Mouse (Mus musculus) embryonic fibroblast, embryonic 13.5 days (primary cell): ENCODE data around the gene Stx6. TPM values are rescaled to one million over a fixed set of nuclear protein-coding genes. Genes with fewer than 3 reads are reported as not detected.

Experiments
- H3K27ac ChIP-seq: 2 replicates; pipeline ENCODE4 v1.5.1; 2012; ENCODE audit warnings: low read length, control low read depth, inconsistent platforms; ENCODE audit not compliant: insufficient read depth
- H3K4me1 ChIP-seq: 2 replicates; pipeline ENCODE4 v1.6.1; 2011; ENCODE audit warnings: low read length; ENCODE audit not compliant: control insufficient read depth, insufficient read depth
- H3K4me3 ChIP-seq: 2 replicates; pipeline ENCODE4 v1.5.1; 2011; ENCODE audit warnings: mild to moderate bottlenecking, control low read depth, low read length; ENCODE audit not compliant: insufficient read depth
- CTCF ChIP-seq: IDR thresholded peaks from 2 replicates; pipeline ENCODE4 v1.5.1; 2011; ENCODE audit warnings: mild to moderate bottlenecking, control low read depth, low read length, moderate library complexity, borderline replicate concordance; ENCODE audit not compliant: insufficient read depth
- POLR2A ChIP-seq: IDR thresholded peaks from 2 replicates; pipeline ENCODE4 v1.6.1; 2011; ENCODE audit warnings: low read depth, mild to moderate bottlenecking, control low read depth, low read length, moderate library complexity
- polyA plus RNA-seq: library from polyadenylated mRNA; stranded (reverse); fragments of >200 nt; gene quantifications from 2 replicates; pipeline ENCODE4 v1.2.4, GENCODE M21; 2011; ENCODE audit warnings: low read depth; ENCODE audit not compliant: missing spikeins, insufficient read length

Stx6 gene
- polyA plus RNA-seq, 1 experiment: 54.3 TPM

GRCm38 (mm10) chr1:155229464-155230411 lies 71.2 kb downstream of the Stx6 start:
- no peak overlapping the region for H3K4me3 ChIP-seq
- no peak for TF ChIP-seq POLR2A
- TF ChIP-seq CTCF: no peak
- H3K27ac ChIP-seq: no peak overlapping the region
- peaks cover 7% of the 10 kb centered on the region for H3K4me1 ChIP-seq

DNA sequence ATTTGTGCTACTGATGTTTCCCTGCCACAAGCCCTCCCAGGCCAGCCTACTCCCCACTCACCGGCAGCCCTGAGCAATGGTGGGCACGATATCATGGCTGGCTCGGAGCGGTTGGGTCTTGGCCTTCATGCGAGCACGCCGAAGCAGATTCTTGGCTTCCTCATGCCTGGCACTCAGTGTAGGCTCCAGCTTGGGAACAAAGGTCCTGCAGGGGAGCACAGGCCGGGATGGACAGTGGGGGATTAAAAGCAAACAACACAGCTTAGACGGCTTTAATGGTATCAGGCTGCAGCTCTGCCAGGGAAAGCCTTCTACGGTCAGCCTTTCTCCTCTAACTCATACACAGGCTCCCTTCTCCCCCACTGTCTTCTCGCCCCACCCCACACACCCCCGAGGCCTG lies 73.9 kb downstream of the Stx6 start:
- no peak for TF ChIP-seq CTCF
- TF ChIP-seq POLR2A: no peak
- no peak overlapping the region for H3K27ac ChIP-seq
- peaks cover 7% of the 10 kb centered on the region for H3K4me1 ChIP-seq
- H3K4me3 ChIP-seq: no peak overlapping the region

- Histone ChIP-seq H3K4me3 (no peak overlapping the region), H3K27ac (no peak overlapping the region), H3K4me1 (peaks cover 7% of the 10 kb centered on the region)
- TF ChIP-seq CTCF (no peak), POLR2A (no peak)
Observed at GRCm38 (mm10) chr1:155232786-155233185, 74.3 kb downstream of the Stx6 start.

GRCm38 (mm10) chr1:155233378-155233777 lies 74.9 kb downstream of the Stx6 start:
- H3K27ac ChIP-seq: 0 out of 2 replicates have a peak overlapping the region, but pooled peaks have one; percentile 5
- peaks cover 7% of the 10 kb centered on the region for H3K4me1 ChIP-seq
- H3K4me3 ChIP-seq: no peak overlapping the region
- TF ChIP-seq CTCF (no peak), POLR2A (no peak)

GRCm38 (mm10) chr1:155233931-155234607 lies 75.6 kb downstream of the Stx6 start:
- H3K27ac ChIP-seq: peak overlapping the region; percentile 5; the same call in 1 of the 2 replicates
- TF ChIP-seq CTCF: no peak
- TF ChIP-seq POLR2A: no peak
- peaks cover 7% of the 10 kb centered on the region for H3K4me1 ChIP-seq
- no peak overlapping the region for H3K4me3 ChIP-seq

GRCm38 (mm10) chr1:155235641-155236040 lies 77.1 kb downstream of the Stx6 start:
- peaks cover 7% of the 10 kb centered on the region for H3K4me1 ChIP-seq
- no peak overlapping the region for H3K4me3 ChIP-seq
- no peak overlapping the region for H3K27ac ChIP-seq
- TF ChIP-seq CTCF: no peak
- TF ChIP-seq POLR2A: no peak

- Histone ChIP-seq H3K27ac (no peak overlapping the region), H3K4me1 (peaks cover 7% of the 10 kb centered on the region), H3K4me3 (no peak overlapping the region)
- no peak for TF ChIP-seq POLR2A
- no peak for TF ChIP-seq CTCF
Observed at GRCm38 (mm10) chr1:155236306-155237024, 78.0 kb downstream of the Stx6 start.

DNA sequence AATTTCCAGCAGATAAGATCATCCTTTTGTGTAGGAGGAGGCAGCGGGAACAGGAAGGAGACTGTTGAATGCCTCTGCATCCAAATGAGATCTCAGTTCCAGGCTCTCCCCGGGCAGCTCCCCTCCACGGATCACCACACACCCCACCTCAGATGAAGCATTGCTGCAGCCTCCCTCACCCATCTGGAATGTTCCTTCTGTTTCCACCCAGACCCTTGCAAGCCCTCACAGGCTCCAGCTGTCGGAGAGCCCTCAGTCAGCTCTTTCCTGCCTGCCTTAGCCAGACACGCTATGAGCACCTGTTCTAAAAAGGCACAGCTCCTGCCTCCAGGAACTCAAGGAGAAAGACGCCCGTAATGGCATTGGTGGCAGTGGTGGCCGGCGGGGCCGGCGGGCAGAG lies 78.9 kb downstream of the Stx6 start:
- H3K4me1 ChIP-seq: peaks cover 7% of the 10 kb centered on the region
- no peak overlapping the region for H3K4me3 ChIP-seq
- TF ChIP-seq CTCF (no peak), POLR2A (no peak)
- H3K27ac ChIP-seq: no peak overlapping the region

- Histone ChIP-seq H3K27ac (no peak overlapping the region), H3K4me1 (peaks cover 7% of the 10 kb centered on the region), H3K4me3 (no peak overlapping the region)
- TF ChIP-seq CTCF (no peak), POLR2A (no peak)
Observed at GRCm38 (mm10) chr1:155238126-155238525, 79.6 kb downstream of the Stx6 start.
